Mouse (Mus musculus) testis, adult 2 months (tissue): ENCODE measurements at regions not wholly inside any gene's neighbourhood (a gene's known extent, or its start where the extent isn't known, plus 50 kb on each side); places are given as distances from the start of the nearest gene placed in this dataset.

Experiments
- H3K27ac ChIP-seq: fragments of 200-500 bp; 2 replicates; pipeline ENCODE4 v1.5.1; 2012; ENCODE audit warnings: low read depth, low read length; ENCODE audit not compliant: control insufficient read depth, insufficient read depth
- H3K27me3 ChIP-seq: fragments of 200-500 bp; 2 replicates; pipeline ENCODE4 v1.6.1; 2012; ENCODE audit warnings: mild to moderate bottlenecking, low read length, moderate library complexity; ENCODE audit not compliant: control insufficient read depth, insufficient read depth
- H3K36me3 ChIP-seq: fragments of 200-500 bp; 2 replicates; pipeline ENCODE4 v1.6.1; 2012; ENCODE audit warnings: mild to moderate bottlenecking, low read length; ENCODE audit not compliant: control insufficient read depth, insufficient read depth
- H3K4me1 ChIP-seq: fragments of 200-500 bp; 2 replicates; pipeline ENCODE4 v1.6.1; 2012; ENCODE audit warnings: low read length; ENCODE audit not compliant: control insufficient read depth, insufficient read depth
- H3K4me3 ChIP-seq: fragments of 200-500 bp; 2 replicates; pipeline ENCODE4 v1.5.1; 2012; ENCODE audit warnings: low read depth, mild to moderate bottlenecking, low read length, moderate library complexity, mixed read lengths; ENCODE audit not compliant: control insufficient read depth
- CTCF ChIP-seq: fragments of 200-500 bp; IDR thresholded peaks from 2 replicates; pipeline ENCODE4 v1.5.1; 2012; ENCODE audit warnings: low read depth, mild to moderate bottlenecking, inconsistent platforms, low read length, moderate library complexity; ENCODE audit not compliant: control insufficient read depth, insufficient read depth, insufficient replicate concordance
- POLR2A ChIP-seq: fragments of 200-500 bp; IDR thresholded peaks from 2 replicates; pipeline ENCODE4 v1.6.1; 2012; ENCODE audit warnings: low read depth, mild to moderate bottlenecking, inconsistent platforms, low read length, moderate library complexity; ENCODE audit not compliant: control insufficient read depth

DNA sequence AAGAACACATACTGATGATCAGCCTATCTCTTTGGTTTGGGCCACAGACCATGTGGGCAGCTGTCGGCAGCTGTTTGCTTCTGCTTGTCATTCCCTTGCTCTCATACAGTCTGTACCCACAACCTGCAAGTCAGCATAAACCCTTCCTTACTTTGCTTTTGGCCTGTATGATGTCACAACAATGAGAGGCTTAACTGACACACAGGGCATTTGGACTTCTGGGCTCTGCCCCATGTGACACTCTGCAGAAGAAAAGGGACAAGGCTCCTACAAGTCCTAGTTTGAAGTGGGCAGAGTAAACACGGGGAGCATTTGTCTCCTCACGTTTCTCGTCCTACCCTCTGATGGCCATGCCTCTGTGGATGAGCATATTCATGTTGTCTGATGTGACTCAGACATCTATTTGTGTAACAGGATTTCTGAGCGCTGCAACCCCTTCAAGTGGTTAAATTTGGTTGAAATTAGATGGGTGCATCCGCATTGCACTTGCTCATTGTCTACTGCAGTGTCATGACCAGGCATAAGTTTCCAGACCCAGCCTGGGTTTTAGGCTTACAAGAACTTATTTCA is 87.6 kb upstream of the Cpeb4 start:
- Histone ChIP-seq H3K4me1 (no peaks in the 10 kb centered on the region), H3K27ac (no peak overlapping the region), H3K27me3 (no peaks in the 10 kb centered on the region), H3K36me3 (no peaks in the 10 kb centered on the region), H3K4me3 (no peak overlapping the region)
- no peak for TF ChIP-seq POLR2A
- TF ChIP-seq CTCF: no peak

DNA sequence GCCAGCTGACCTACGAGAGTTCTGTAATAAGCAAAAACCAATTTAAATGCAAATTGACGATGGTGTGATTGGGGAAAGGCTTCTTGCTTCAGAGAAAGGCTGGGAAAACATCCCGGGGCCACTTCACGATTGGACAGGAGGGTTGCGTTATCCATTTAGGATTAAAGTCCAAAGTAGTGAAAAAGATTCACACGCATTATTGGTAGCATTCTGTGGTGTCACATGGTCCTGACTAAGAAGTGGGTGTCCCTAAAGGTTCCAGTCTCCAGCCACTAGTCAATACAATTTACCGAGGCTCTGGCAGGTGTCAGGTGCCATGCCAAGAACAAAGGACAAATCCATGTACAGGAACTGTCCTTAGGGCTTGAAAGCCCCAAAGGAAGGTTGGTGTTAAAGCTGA is 86.9 kb upstream of the Cpeb4 start:
- Histone ChIP-seq H3K36me3 (no peaks in the 10 kb centered on the region), H3K4me1 (no peaks in the 10 kb centered on the region), H3K27me3 (no peaks in the 10 kb centered on the region), H3K4me3 (no peak overlapping the region), H3K27ac (no peak overlapping the region)
- TF ChIP-seq CTCF (no peak), POLR2A (no peak)

DNA sequence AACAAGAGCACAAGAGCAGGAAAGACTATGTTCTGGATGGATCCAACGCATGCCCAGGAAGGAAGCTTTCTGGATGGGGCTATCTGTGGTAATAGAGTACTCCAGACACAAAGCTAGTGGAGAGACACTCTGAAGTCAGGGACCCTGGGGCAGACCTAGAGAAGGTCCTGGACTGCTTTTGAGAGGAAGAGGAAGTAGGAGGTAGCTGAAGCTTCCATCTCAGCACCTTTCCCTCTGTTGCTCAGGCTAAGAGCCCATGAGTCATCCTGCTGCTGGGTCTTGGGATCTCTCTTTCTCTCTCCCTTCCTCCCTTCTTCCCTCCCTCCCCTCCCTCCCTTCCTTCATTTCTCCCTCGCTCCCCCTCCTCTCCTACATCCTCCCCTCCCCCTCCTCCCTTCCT is 84.6 kb upstream of the Cpeb4 start:
- Histone ChIP-seq H3K4me1 (no peaks in the 10 kb centered on the region), H3K36me3 (no peaks in the 10 kb centered on the region), H3K4me3 (no peak overlapping the region), H3K27ac (no peak overlapping the region), H3K27me3 (no peaks in the 10 kb centered on the region)
- TF ChIP-seq POLR2A: no peak
- TF ChIP-seq CTCF: no peak

DNA sequence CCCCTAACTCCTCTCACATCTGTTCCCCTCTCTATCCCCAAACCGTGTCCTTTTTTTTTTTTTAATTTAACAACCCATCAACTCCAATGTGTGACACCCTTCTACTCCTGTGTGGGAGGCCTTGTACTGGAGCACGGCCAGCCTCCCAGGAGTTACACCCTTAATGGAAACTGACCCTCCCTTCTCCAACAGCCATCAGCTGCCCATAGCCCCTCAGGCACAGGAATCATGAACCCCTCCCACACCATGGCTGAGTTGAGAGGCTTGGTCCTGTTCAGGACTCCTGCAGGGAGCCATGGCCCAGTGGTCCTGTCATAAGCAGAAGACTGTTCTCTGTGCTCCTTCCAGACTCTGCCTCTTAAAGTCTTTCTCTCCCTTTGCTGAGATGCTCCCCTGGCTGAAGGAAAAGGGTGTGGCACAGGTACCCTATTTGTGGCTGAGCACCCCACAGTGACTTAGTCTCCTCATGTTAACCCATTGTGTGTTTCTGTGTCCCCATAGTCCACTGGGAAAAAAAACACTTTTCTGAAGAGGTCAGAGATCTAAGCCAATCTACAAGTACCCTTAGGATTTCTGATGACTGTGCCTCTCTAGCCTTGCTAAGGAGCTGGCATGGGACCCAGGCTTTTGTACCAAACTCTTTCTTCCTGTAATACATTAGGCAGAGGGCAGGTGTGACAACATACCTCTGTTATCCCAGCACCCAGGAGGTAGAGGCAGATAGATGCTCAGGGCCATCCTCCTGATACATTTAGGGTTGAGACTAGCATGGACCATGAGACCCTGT is 83.9 kb upstream of the Cpeb4 start:
- Histone ChIP-seq H3K27ac (no peak overlapping the region), H3K36me3 (no peaks in the 10 kb centered on the region), H3K4me3 (no peak overlapping the region), H3K4me1 (no peaks in the 10 kb centered on the region), H3K27me3 (no peaks in the 10 kb centered on the region)
- TF ChIP-seq POLR2A (no peak), CTCF (no peak)

DNA sequence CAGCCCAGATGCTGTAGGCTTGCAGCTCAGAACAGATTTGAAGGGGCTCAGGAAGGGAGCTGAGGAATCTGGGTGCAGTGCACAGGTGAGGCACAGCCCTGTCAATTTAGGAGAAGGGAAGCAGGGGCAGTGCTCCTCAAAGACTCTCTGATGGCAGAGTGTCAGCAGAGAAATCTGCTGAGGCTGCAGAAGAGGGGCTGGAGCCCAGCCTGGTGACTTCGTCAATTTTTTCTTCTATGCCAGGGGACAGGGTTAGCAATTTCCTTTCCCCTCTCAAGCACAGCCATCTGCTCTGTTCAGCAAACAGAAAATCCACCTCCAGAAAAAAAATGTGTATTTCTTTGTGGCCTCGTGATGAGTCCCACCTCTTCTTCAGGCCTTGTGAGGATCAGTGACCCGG is 82.0 kb upstream of the Cpeb4 start:
- Histone ChIP-seq H3K36me3 (no peaks in the 10 kb centered on the region), H3K4me3 (no peak overlapping the region), H3K4me1 (no peaks in the 10 kb centered on the region), H3K27ac (no peak overlapping the region), H3K27me3 (no peaks in the 10 kb centered on the region)
- TF ChIP-seq POLR2A: no peak
- no peak for TF ChIP-seq CTCF

DNA sequence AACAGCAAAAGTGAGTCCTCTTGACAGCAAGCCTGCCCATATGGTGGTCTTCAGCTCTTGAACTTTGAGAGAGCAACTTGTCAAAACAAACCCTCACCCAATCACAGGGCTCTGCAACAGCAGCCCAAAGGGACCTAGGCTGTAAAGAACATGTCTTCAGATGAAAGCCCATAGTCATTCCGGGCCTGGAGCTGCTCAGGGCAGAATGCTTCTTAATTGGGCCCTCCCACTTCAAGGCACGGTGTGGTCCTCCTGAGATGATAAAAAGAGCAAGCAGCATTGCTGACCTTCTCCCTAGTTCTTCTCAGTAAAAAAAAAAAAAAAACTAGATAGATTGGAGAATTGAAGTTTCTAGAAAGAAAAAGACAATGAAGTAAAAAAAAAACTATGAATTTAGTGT is 80.7 kb upstream of the Cpeb4 start:
- Histone ChIP-seq H3K27me3 (no peaks in the 10 kb centered on the region), H3K27ac (no peak overlapping the region), H3K4me3 (no peak overlapping the region), H3K36me3 (no peaks in the 10 kb centered on the region), H3K4me1 (no peaks in the 10 kb centered on the region)
- TF ChIP-seq CTCF: no peak
- TF ChIP-seq POLR2A: no peak

DNA sequence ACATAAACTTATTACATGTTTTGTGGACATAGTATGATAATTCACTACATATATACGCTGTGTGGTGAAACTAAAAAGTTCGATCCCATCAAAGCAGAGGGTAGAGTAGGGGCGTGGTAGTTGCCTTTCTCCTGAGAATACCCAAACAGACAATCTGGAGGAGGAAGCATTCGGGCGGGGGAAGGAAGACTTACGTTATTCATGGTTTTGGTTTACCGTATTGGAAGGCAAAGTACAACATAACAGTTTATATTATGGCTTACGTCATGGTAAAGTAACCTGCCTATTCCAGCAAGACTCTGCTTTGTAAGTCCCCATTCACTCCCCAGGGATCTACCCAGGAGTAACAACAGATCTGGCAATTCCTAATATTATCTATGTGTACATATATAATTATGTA is 76.9 kb upstream of the Cpeb4 start:
- no peaks in the 10 kb centered on the region for H3K36me3 ChIP-seq
- no peak overlapping the region for H3K27ac ChIP-seq
- H3K27me3 ChIP-seq: no peaks in the 10 kb centered on the region
- no peak overlapping the region for H3K4me3 ChIP-seq
- H3K4me1 ChIP-seq: no peaks in the 10 kb centered on the region
- TF ChIP-seq CTCF (no peak), POLR2A (no peak)

DNA sequence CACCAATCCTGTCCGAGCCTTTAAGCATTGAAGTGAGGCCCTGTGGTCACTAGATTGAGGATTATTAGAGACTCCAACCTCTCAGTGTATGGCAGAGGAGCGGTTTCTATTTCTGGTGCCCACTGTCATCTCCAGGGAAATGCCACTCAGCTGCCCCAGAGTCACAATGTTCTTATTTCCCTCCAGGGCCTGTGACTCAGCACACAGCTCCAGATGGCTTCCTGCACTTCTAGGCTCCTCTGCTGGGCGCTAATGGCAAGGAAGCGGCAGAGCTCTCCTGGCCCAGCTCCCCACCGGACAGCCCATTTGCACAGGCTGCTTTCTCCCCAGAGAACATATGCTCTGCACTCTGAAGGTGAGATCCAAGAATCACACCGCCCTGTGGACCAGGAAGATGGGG is 75.8 kb upstream of the Cpeb4 start:
- no peak overlapping the region for H3K27ac ChIP-seq

More for the DNA sequence above, 75.8 kb upstream of the Cpeb4 start:
- Histone ChIP-seq H3K27me3 (no peaks in the 10 kb centered on the region), H3K4me1 (no peaks in the 10 kb centered on the region), H3K36me3 (no peaks in the 10 kb centered on the region), H3K4me3 (no peak overlapping the region)
- TF ChIP-seq CTCF (no peak), POLR2A (no peak)
